Mouse (Mus musculus) gonadal fat pad, adult 2 months (tissue): Measurements from ENCODE around the gene Ear1. TPM values are rescaled to one million over a fixed set of nuclear protein-coding genes. Genes with fewer than 3 reads are reported as not detected.
"Not testable (repeated sequence)": the region's sequence is repeated elsewhere in the genome, so short reads cannot be mapped to it uniquely, and the experiment has no call there.

ENCODE experiments used
- DNase-seq: peaks from one replicate; pipeline ENCODE4 v3.0.0-alpha.2; 2012; ENCODE audit warnings: low read depth
- polyA plus RNA-seq: library from polyadenylated mRNA; depleted of rRNA; stranded (reverse); fragments of >200 nt; gene quantifications from 2 replicates; pipeline ENCODE4 v1.2.3, GENCODE M21; 2012; rRNA removed

Gene Ear1
- polyA plus RNA-seq, 1 experiment = 0.63 TPM

GRCm38 (mm10) chr14:43796905-43797470 lies 78.3 kb downstream of the Ear1 start:
- not testable (repeated sequence) for DNase-seq

GRCm38 (mm10) chr14:43796069-43796904 lies 79.0 kb downstream of the Ear1 start:
- no peak for DNase-seq

- DNase-seq = not testable (repeated sequence)
Measured at GRCm38 (mm10) chr14:43793811-43794210, 81.5 kb downstream of the Ear1 start.

GRCm38 (mm10) chr14:43784645-43785044 lies 90.7 kb downstream of the Ear1 start, which contains the start of gene Gm8180:
TSS of gene Gm8180 (minus strand) at chr14:43784745.
- DNase-seq = not testable (repeated sequence)

Other genes starting within 250 kb of the Ear1 start
- not detected in 2 replicates for gene Gm8165, start 198.3 kb downstream of the Ear1 start, polyA plus RNA-seq
- not detected in 2 replicates for gene Gm7324, start 177.7 kb downstream of the Ear1 start, polyA plus RNA-seq
- not detected in 2 replicates for gene Gm16506, start 148.0 kb downstream of the Ear1 start, polyA plus RNA-seq
- not detected in 2 replicates for gene Gm6526, start 127.7 kb downstream of the Ear1 start, polyA plus RNA-seq
- gene Gm8180, start 90.8 kb downstream of the Ear1 start, polyA plus RNA-seq = not detected in 2 replicates
- gene Ear10, start 48.0 kb upstream of the Ear1 start, polyA plus RNA-seq = not detected in 2 replicates
- gene Gm8113, start 49.9 kb upstream of the Ear1 start, polyA plus RNA-seq = 1.9 and 3.1 TPM in 2 replicates
- gene Ang5, start 81.6 kb upstream of the Ear1 start, polyA plus RNA-seq = not detected in 2 replicates
- not detected in 2 replicates for gene Ang6, start 126.8 kb upstream of the Ear1 start, polyA plus RNA-seq
- 22.1 and 38.0 TPM in 2 replicates for gene Ear2, start 227.1 kb upstream of the Ear1 start, polyA plus RNA-seq
- gene Gm3327, start 248.3 kb upstream of the Ear1 start, polyA plus RNA-seq = not detected in 2 replicates